Mouse (Mus musculus) spleen, postnatal 36 days (tissue): Measurements from ENCODE around the gene Pik3ap1.
A peak's percentile ranks its signal among the peaks of the same experiment; 100 is the strongest.
"Not testable (repeated sequence)": the region's sequence is repeated elsewhere in the genome, so short reads cannot be mapped to it uniquely, and the experiment has no call there.

Experiments
- DNase-seq, 2 experiments: peaks; one replicate each; pipeline ENCODE4 v3.0.0; 2022; ENCODE audit warnings: low spot score in 2 of 2, mixed read lengths in 1 of 2

Gene Pik3ap1

DNA sequence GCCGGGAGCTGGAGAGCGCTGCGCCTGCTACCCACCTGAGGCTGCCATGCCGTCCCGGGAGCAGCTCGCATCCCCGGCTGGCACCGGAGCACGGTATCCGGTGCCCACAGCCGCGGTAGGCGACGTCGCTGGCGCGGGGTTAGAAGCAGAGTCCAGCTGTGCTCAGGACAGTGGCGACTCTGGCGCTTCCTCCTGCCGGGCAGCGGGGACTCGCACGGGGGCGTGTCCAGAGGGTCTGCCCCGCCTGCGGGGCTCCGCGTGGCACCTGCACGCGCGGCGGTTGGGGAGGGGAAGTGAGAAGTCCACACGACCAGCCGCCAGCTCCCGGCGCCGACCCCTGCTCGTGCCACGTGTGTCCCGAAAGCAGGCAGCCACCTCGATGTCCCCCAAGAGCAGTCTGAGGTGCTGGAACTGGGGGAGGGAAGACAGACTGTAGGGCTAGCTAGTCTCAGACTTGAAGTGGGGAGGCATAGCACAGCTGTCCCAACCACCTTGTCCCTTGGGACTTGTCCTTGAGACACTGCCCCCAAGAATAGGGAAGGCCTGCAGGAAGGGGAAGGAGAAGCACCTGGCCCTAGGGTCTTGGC, at the start of gene Pik3ap1:
Gene Pik3ap1, minus strand, starts transcription at position 181 of the 587 bp plus-strand sequence.
- DNase-seq, result peak; percentile 80

DNA sequence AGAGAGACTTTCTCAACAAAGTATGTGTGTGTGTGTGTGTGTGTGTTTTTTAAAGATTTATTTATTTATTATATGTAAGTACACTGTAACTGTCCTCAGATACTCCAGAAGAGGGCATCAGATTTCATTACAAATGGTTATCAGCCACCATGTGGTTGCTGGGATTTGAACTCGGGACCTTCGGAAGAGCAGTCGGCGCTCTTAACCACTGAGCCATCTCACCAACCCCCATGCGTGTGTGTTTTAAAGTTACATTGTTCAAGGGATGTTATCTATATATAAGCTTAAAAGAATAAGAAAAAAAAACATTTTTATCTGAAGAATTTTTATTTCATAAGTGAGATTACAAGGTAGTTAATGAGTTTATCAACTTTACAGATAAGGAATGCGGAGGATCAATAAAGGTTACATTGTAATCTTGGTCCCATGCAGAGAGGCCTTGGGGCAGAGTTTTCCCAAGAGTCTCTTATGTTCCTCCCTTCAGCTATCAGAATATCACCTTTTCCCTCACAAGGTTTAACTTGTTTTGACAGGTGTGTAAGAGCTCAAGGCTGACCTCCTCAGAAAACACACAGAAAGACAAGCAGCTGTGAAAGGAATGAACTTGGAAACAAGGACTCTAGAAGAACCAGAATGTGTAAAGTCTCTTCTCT, 46.7 kb upstream of the Pik3ap1 start:
- not testable (repeated sequence) for DNase-seq

- not testable (repeated sequence) for DNase-seq
These were observed 41.2 kb upstream of the Pik3ap1 start for GRCm38 (mm10) chr19:41425927-41426772.

DNA sequence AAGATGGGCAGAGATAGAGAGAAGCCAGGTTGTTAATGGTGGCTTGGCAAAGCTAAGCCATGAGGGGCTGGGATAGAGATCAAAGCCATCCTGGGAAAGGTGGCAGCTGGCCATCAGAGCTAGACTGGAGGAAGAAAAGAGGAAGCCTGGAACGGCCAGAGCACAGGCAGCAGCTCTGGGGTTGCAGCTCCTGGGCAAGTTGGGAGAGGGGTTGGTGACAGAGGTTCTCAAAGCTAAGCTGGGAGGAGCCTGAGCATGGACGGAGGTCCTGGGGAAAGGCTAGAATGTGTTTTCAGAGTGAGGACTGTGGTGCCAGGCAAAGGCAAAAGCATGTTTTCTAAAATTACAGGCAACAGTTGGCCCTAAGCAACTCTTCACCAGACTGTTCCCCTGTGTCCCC, 36.4 kb upstream of the Pik3ap1 start:
- no peak for DNase-seq

GRCm38 (mm10) chr19:41418786-41419185, 33.9 kb upstream of the Pik3ap1 start:
- DNase-seq, result no peak

DNA sequence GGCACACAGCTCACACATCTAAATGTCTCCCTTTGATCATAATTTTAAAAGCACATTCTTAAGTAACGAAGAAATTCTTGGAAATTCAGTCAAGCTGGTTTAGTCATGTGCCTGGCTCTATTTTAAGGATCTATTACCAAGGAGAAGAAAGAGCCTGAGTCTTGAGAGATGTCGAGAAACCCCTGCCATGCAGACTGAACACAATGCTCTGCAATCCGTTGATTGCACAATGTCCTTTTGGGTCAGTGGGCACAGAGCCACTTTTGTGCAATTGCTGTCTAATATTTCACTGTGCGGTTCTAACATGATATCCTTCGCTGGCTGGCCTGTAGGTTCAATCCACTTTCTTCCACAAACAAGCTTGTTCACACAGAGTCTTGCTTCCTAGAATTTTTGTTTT, 33.1 kb upstream of the Pik3ap1 start:
- no peak for DNase-seq

DNA sequence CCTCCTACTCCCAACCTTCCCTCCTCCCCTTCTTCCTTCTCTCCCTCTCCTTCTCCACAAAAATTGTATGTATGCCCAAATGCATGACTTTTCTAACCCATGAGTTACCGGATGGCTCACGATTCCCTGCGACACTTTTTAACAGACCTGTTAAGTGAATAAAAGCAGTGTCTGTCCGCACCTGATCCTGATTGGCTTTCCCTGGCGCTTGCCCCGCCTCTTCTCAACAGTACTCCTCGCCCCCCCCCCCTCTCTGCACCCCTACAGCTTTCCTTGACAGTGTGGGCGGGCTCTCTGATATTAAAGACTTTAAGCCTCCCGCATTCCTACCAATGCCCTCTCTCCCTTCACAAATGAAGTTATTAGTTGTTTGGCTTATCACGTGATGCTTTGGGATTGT, 31.3 kb upstream of the Pik3ap1 start:
- DNase-seq, result no peak

DNA sequence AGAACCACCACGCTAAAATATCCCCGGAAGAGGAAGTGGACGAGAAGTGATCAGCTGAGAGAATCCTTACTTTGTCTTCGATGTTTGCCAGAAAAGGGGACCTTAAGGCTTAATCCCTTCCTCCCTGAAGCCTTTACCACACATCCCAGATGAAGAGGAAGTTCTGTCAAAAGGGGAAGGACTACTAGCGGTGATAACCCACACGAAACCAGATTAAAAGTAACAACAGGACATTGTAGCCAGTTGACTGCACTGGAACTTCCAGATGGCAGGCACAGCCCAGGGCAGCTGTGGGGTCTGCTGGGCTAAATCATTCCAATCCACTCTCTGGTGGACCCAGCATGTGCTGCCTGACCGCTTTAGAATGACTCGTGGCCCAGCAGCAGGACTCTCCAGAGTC, 17.7 kb upstream of the Pik3ap1 start:
- peak; percentile 28 to 51 for DNase-seq

DNA sequence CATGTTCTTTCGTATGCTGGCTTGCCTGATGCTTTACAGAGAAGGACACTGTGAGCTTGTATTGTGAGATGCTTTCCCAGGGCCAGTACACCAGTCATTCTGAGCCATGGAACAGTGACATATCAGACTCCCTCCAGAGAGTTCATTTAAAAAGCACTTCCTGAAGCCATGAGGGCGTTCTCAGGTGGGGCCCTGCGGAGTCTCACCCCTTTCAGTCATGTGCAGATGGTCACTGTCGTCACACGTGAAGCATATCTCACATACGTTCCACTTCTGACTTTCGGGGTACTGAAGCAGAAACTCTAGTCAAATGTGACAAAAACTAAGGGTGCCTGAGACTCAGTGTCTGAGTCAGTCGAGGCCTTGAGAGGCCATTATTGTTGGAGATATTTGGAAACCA, 6.0 kb upstream of the Pik3ap1 start:
- peak; percentile 34 to 40 for DNase-seq

GRCm38 (mm10) chr19:41389351-41389750, 4.4 kb upstream of the Pik3ap1 start:
- no peak for DNase-seq

- no peak for DNase-seq
These were observed 3.3 kb upstream of the Pik3ap1 start for GRCm38 (mm10) chr19:41388242-41388641.

- DNase-seq, result no peak
These were observed 2.4 kb upstream of the Pik3ap1 start for GRCm38 (mm10) chr19:41387262-41387661.

DNA sequence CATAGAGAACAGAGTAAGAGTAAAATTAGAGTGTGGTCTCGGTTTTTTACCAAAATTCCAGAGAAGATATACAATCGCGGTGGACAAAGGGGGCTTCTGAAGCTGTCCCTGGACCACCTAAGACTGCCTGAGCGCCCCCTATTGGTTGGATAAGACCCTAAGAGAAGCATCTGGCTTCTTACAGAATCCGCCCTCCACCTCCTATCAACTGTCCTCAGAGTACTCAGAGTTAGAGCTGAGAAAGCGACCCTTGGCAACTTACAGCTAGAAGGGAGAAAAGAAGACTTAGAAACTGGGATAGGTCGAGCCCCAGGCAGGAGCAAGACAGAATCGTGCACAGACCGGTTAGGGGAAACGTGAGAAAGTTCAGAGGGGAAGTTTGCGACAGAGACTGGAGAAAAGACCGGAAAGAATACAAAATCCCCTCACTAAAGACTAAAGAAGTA, 473 bp downstream of the Pik3ap1 start:
- peak; percentile 62 to 76 for DNase-seq

DNA sequence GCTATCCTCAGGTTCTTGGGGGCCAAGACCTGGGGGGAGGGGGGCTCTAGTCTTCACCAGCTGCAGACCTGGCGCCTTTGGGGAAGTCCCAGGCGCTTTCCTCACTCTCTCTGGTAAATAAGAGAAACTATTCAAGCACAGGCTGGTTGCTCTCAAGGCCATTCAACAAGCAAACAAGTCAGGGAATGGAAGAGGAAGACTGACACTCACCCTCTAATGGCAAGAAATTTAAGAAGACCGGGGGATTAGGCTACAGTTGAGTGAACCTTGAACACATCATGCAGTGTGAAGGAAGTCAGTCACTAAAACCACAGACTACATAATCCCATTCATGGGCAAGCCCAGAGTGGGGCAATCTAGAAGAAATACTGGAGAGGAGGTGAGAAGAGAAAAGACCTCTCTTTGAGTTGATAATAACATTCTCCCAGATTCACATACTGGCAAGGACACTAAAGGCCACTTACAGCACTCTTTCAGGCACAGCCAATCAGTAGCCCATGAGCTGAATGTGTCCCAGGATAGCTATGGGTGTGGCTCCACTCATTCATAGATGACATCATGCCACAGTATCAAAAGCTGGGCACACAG, 2.4 kb downstream of the Pik3ap1 start:
- DNase-seq, result peak; percentile 42 to 55

- peak; percentile 40 to 48 for DNase-seq
These were observed 3.2 kb downstream of the Pik3ap1 start for GRCm38 (mm10) chr19:41381581-41382239.

DNA sequence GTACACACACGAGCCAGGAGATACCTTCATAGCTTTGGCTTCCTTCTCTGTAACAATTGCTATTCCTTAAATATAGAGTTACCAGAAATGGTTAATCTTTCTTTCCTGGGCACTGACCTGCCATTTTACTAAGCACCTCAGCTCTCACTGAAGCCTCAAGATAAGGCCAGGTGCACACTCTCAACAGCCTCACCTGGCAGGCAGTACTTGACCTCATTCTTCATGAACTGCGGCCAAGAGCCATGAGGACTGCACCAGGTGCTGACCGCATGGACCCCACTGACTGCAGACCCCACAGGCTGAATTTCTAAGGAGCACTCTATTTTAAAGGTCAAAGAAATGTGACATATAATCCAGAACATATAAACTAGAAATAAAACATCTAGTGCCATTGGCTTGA, 5.7 kb downstream of the Pik3ap1 start:
- DNase-seq, result no peak

DNA sequence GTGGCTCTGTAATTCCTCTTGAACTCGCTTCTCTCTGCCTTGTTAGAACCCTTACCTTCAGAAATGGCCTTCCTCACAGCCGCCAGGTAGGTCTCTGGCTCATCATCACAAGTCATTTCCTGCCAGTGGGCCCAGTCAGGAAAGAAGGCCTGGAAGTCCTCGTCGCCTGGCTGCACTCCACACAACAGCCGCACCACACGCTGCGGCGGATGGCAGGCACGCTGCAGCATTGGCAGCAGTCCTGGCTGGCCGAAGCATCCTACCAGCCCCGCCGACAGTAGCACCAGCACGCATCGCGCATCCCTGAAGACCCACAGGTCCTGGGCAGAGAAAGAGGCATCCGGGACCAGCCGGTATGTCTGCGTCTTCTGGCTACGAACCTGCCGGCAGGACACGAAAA, 9.1 kb downstream of the Pik3ap1 start:
- no peak for DNase-seq

- no peak for DNase-seq
These were observed 9.8 kb downstream of the Pik3ap1 start for GRCm38 (mm10) chr19:41375096-41375495.

DNA sequence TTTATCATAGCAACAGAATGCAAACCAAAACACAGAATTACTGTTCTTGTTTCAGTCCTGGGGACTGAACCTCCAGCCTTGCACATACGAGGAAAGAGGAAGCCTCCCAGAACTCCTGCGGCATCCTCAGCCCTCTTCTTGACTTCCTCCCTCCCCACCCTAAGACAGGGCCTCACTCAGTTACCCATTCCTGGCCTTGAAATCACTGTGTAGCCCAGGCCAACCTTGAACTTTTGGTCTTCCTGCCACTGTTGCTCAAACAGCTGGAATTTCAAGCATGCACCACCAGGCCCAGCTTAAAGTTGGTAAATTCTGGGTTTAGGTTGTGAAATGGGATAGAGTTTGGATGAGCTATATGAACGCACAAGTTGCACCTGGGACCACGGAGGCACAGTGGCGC, 10.2 kb downstream of the Pik3ap1 start:
- DNase-seq, result no peak

GRCm38 (mm10) chr19:41372322-41372721, 12.6 kb downstream of the Pik3ap1 start:
- DNase-seq, result peak; percentile 67 to 74

- DNase-seq, result no peak
These were observed 13.5 kb downstream of the Pik3ap1 start for GRCm38 (mm10) chr19:41371373-41371772.
